8 mouse cellular contexts compared by ENCODE assay signal in genomic region chr4:133026826-133027375, GRCm38 (mm10). TPM values are rescaled to one million over a fixed set of nuclear protein-coding genes. Genes with fewer than 3 reads are reported as not detected.
DNase-seq lines count a peak whose midpoint lies in the region; ATAC-seq and TF ChIP-seq lines count a peak whose summit lies in the region.

No protein-coding gene starts in this region.

- H3K9ac ChIP-seq in heart, adult 2 months (ENCODE audit: low read depth, low read length), result no peak overlapping the region
- no peak overlapping the region for H3K9ac ChIP-seq in liver, adult 2 months (ENCODE audit: low read depth, low read length)
- 0 out of 2 replicates have a peak overlapping the region, but pooled peaks have one; percentile 6 for H3K9ac ChIP-seq in embryonic facial prominence, embryonic 15.5 days
- H3K9ac ChIP-seq in neural tube, embryonic 15.5 days (replicated peaks), result no peak overlapping the region

- H3K4me2 ChIP-seq in embryonic facial prominence, embryonic 15.5 days (replicated peaks), result no peak overlapping the region
- no peak overlapping the region for H3K4me2 ChIP-seq in neural tube, embryonic 15.5 days

- no peaks in the 10 kb centered on the region for H3K9me3 ChIP-seq in embryonic facial prominence, embryonic 15.5 days (replicated peaks)
- no peaks in the 10 kb centered on the region for H3K9me3 ChIP-seq in neural tube, embryonic 15.5 days (replicated peaks)

- peaks cover 11% of the 10 kb centered on the region for H3K79me2 ChIP-seq in heart, adult 2 months (replicated peaks; ENCODE audit: control insufficient read depth, insufficient read depth, low read length)
- H3K79me2 ChIP-seq in liver, adult 2 months (ENCODE audit: control insufficient read depth, insufficient read depth, low read length), result peaks cover 50% of the 10 kb centered on the region

- peak; percentile 54 for TF ChIP-seq CTCF in heart, adult 2 months (IDR thresholded peaks at IDR 0.05)
- peak; percentile 10; the same call in 1 of the 2 replicates for TF ChIP-seq CTCF in liver, adult 2 months (IDR thresholded peaks at IDR 0.05; ENCODE audit: low read depth, low read length)

- no peak overlapping the region; the same call in 1 of the 2 replicates for H3K27ac ChIP-seq in heart, adult 2 months
- H3K27ac ChIP-seq in liver, adult 2 months (replicated peaks; ENCODE audit: insufficient read depth, low read depth, low read length), result no peak overlapping the region
- H3K27ac ChIP-seq in embryonic facial prominence, embryonic 15.5 days (replicated peaks), result peak overlapping the region; percentile 89
- peak overlapping the region; percentile 77 for H3K27ac ChIP-seq in neural tube, embryonic 15.5 days (replicated peaks)

- DNase-seq in heart, adult 2 months, result peak in 1 of 2 experiments; percentile 21
- no peak for DNase-seq in heart, postnatal 36 days
- no peak for DNase-seq in liver, adult 2 months (ENCODE audit: extremely low read depth, low read depth, low spot score)
- no peak for DNase-seq in liver
- DNase-seq in c-Kit-positive CD71-positive TER-119-positive erythroid progenitor cells, embryonic 14.5 days (ENCODE audit: low spot score), result no peak
- DNase-seq in left cerebral cortex, postnatal 36 days (ENCODE audit: low spot score in 2 of 2), result no peak

- ATAC-seq in embryonic facial prominence, embryonic 15.5 days (ENCODE audit: insufficient number of reproducible peaks, low FRiP score, low TSS enrichment, low read depth), result no peak
- no peak for ATAC-seq in neural tube, embryonic 15.5 days (ENCODE audit: low FRiP score)

- no peak for TF ChIP-seq EP300 in heart, adult 2 months (IDR thresholded peaks at IDR 0.05; ENCODE audit: insufficient read depth, low read depth, low read length)

- intact Hi-C loops in heart, adult 2 months (cut with DNase I), result no loop called here
- intact Hi-C loops in heart, postnatal 36 days (cut with DNase I), result no loop called here
- intact Hi-C loops in left cerebral cortex, postnatal 36 days (cut with DNase I), result no loop called here

- H3K4me3 ChIP-seq in heart, adult 2 months, result no peak overlapping the region
- no peak overlapping the region for H3K4me3 ChIP-seq in liver, adult 2 months (ENCODE audit: insufficient read depth, low read depth, low read length)
- no peak overlapping the region for H3K4me3 ChIP-seq in embryonic facial prominence, embryonic 15.5 days (replicated peaks)
- H3K4me3 ChIP-seq in neural tube, embryonic 15.5 days (replicated peaks), result no peak overlapping the region

- WGBS in heart, adult 2 months, result 17% methylated on average over 2 of the region's 2 CpGs
- 73% methylated on average over 2 of the region's 2 CpGs for WGBS in liver, adult 2 months
- WGBS in embryonic facial prominence, embryonic 15.5 days, result 29% methylated on average over 2 of the region's 2 CpGs
- 40% methylated on average over 2 of the region's 2 CpGs for WGBS in neural tube, embryonic 15.5 days

- H3K27me3 ChIP-seq in heart, adult 2 months (ENCODE audit: control insufficient read depth, insufficient read depth, low read length), result no peaks in the 10 kb centered on the region
- no peaks in the 10 kb centered on the region for H3K27me3 ChIP-seq in liver, adult 2 months (ENCODE audit: control insufficient read depth, insufficient read depth, low read length)
- H3K27me3 ChIP-seq in embryonic facial prominence, embryonic 15.5 days, result no peaks in the 10 kb centered on the region
- H3K27me3 ChIP-seq in neural tube, embryonic 15.5 days (replicated peaks), result no peaks in the 10 kb centered on the region

- peaks cover 27% of the 10 kb centered on the region for H3K4me1 ChIP-seq in heart, adult 2 months (ENCODE audit: control insufficient read depth, insufficient read depth, low read length)
- peaks cover 8% of the 10 kb centered on the region for H3K4me1 ChIP-seq in liver, adult 2 months (ENCODE audit: control insufficient read depth, insufficient read depth, low read length)
- peaks cover 75% of the 10 kb centered on the region for H3K4me1 ChIP-seq in embryonic facial prominence, embryonic 15.5 days
- peaks cover 65% of the 10 kb centered on the region for H3K4me1 ChIP-seq in neural tube, embryonic 15.5 days

- H3K36me3 ChIP-seq in heart, adult 2 months (ENCODE audit: control insufficient read depth, insufficient read depth, low read length), result 0 out of 2 replicates have a peak, but pooled peaks cover 3% of the 10 kb centered on the region
- H3K36me3 ChIP-seq in liver, adult 2 months (ENCODE audit: control insufficient read depth, insufficient read depth, low read length), result no peaks in the 10 kb centered on the region
- 0 out of 2 replicates have a peak, but pooled peaks cover 4% of the 10 kb centered on the region for H3K36me3 ChIP-seq in embryonic facial prominence, embryonic 15.5 days
- no peaks in the 10 kb centered on the region for H3K36me3 ChIP-seq in neural tube, embryonic 15.5 days

- TF ChIP-seq POLR2A in heart, adult 2 months (IDR thresholded peaks at IDR 0.05; ENCODE audit: insufficient read depth, low read depth, low read length), result no peak
- no peak for TF ChIP-seq POLR2A in liver, adult 2 months (IDR thresholded peaks at IDR 0.05; ENCODE audit: extremely low read depth, insufficient read depth, low read length)

RNA-seq across cellular contexts. Expression of gene Ahdc1, which starts 15.8 kb away (rescaled TPM):
- total RNA-seq in heart, adult 2 months (2021), result 10 to 100 TPM; 42.6 to 50.9 TPM
- 19.5 and 21.8 TPM in 2 replicates for polyA plus RNA-seq in heart, adult 2 months (2012; rRNA removed)
- total RNA-seq in heart, postnatal 36 days (2021), result 10 to 100 TPM; 41.9 to 50.8 TPM
- total RNA-seq in liver, adult 2 months (2014; rRNA removed), result 2.4 and 4.1 TPM in 2 replicates
- 8.7 and 8.8 TPM in 2 replicates for polyA plus RNA-seq in liver, adult 2 months (2012; rRNA removed)
- 13.2 and 13.9 TPM in 2 replicates for polyA plus RNA-seq in embryonic facial prominence, embryonic 15.5 days (2015; fragmentation: Nextera tagmentation; extraction: Ambion mirVana)
- 11.0 TPM in 2 replicates for polyA plus RNA-seq in neural tube, embryonic 15.5 days (2015; fragmentation: Nextera tagmentation; extraction: Ambion mirVana)
- total RNA-seq in left cerebral cortex, postnatal 36 days (2021), result 100 to 1,000 TPM in 1 of 2 experiments, 10 to 100 TPM in 1; 91.3 to 110 TPM

RNA-seq across cellular contexts. Expression of gene Fgr, which starts 53.0 kb away (rescaled TPM):
- under 1 TPM; 0.43 to 0.47 TPM for total RNA-seq in heart, adult 2 months (2021)
- polyA plus RNA-seq in heart, adult 2 months (2012; rRNA removed), result 0.73 and 1.7 TPM in 2 replicates
- total RNA-seq in heart, postnatal 36 days (2021), result under 1 TPM; 0.31 to 0.60 TPM
- 1.2 and 1.3 TPM in 2 replicates for total RNA-seq in liver, adult 2 months (2014; rRNA removed)
- 0.86 and 1.6 TPM in 2 replicates for polyA plus RNA-seq in liver, adult 2 months (2012; rRNA removed)
- 0.55 and 0.65 TPM in 2 replicates for polyA plus RNA-seq in embryonic facial prominence, embryonic 15.5 days (2015; fragmentation: Nextera tagmentation; extraction: Ambion mirVana)
- 0.23 and 0.91 TPM in 2 replicates for polyA plus RNA-seq in neural tube, embryonic 15.5 days (2015; fragmentation: Nextera tagmentation; extraction: Ambion mirVana)
- under 1 TPM in 1 of 2 experiments, not detected in 1; 0.17 TPM for total RNA-seq in left cerebral cortex, postnatal 36 days (2021)

Comparison
In these comparisons a context has a peak if more than half of its experiments do, and no peak if none do; other contexts are left out.
1. H3K27ac ChIP-seq: peak in embryonic facial prominence, embryonic 15.5 days (single experiment) and neural tube, embryonic 15.5 days (single experiment); none in heart, adult 2 months (single experiment) and liver, adult 2 months (single experiment).